Mouse (Mus musculus) heart, adult 11 months (tissue): ENCODE measurements around the gene Myom1.

Experiments used
- DNase-seq: peaks from one replicate; pipeline ENCODE4 v3.0.0; 2022

Gene Myom1

GRCm38 (mm10) chr17:71059213-71059612 is 56.8 kb downstream of the Myom1 start:
- DNase-seq = peak; percentile 4

GRCm38 (mm10) chr17:71062049-71062560 is 59.7 kb downstream of the Myom1 start:
- DNase-seq = peak; percentile 88

- peak; percentile 90 for DNase-seq
These were observed 60.6 kb downstream of the Myom1 start for GRCm38 (mm10) chr17:71062870-71063602.

- DNase-seq = peak; percentile 69
These were observed 62.1 kb downstream of the Myom1 start for GRCm38 (mm10) chr17:71064463-71065014.

- DNase-seq = peak; percentile 55
These were observed 62.7 kb downstream of the Myom1 start for GRCm38 (mm10) chr17:71065127-71065526.

GRCm38 (mm10) chr17:71069176-71069575 is 66.7 kb downstream of the Myom1 start:
- DNase-seq = peak; percentile 80

GRCm38 (mm10) chr17:71071958-71072357 is 69.5 kb downstream of the Myom1 start:
- DNase-seq = peak; percentile 72

GRCm38 (mm10) chr17:71074386-71074785 is 72.0 kb downstream of the Myom1 start:
- no peak for DNase-seq

GRCm38 (mm10) chr17:71081986-71082385 is 79.6 kb downstream of the Myom1 start:
- DNase-seq = peak; percentile 96

GRCm38 (mm10) chr17:71086969-71087368 is 84.5 kb downstream of the Myom1 start:
- peak; percentile 65 for DNase-seq

- DNase-seq = peak; percentile 68
These were observed 85.1 kb downstream of the Myom1 start for GRCm38 (mm10) chr17:71087396-71088153.

GRCm38 (mm10) chr17:71088154-71088521 is 85.7 kb downstream of the Myom1 start:
- no peak for DNase-seq

- peak; percentile 80 for DNase-seq
These were observed 86.6 kb downstream of the Myom1 start for GRCm38 (mm10) chr17:71088991-71089434.

GRCm38 (mm10) chr17:71089781-71090480 is 87.5 kb downstream of the Myom1 start:
- DNase-seq = peak; percentile 80

- DNase-seq = peak; percentile 69
These were observed 88.6 kb downstream of the Myom1 start for GRCm38 (mm10) chr17:71091024-71091423.

GRCm38 (mm10) chr17:71092341-71092740 is 89.9 kb downstream of the Myom1 start:
- DNase-seq = peak; percentile 22

- peak; percentile 80 for DNase-seq
These were observed 91.4 kb downstream of the Myom1 start for GRCm38 (mm10) chr17:71093793-71094192.

- DNase-seq = peak; percentile 31
These were observed 92.0 kb downstream of the Myom1 start for GRCm38 (mm10) chr17:71094438-71094837.

GRCm38 (mm10) chr17:71096557-71097208 is 94.2 kb downstream of the Myom1 start:
- peak; percentile 35 for DNase-seq

- DNase-seq = peak; percentile 94
These were observed 94.8 kb downstream of the Myom1 start for GRCm38 (mm10) chr17:71097209-71097597.

- peak; percentile 92 for DNase-seq
These were observed 96.2 kb downstream of the Myom1 start for GRCm38 (mm10) chr17:71098606-71099005.
